Mouse (Mus musculus) NIH3T3 (cell line): ENCODE data around the gene Pirb.

Experiments used
- DNase-seq: peaks from one replicate; pipeline ENCODE4 v3.0.0-alpha.2; 2012; ENCODE audit warnings: low read depth

Gene Pirb

GRCm38 (mm10) chr7:3692382-3692986, 27.7 kb downstream of the Pirb start, which contains the start of gene Tsen34:
Gene Tsen34 (plus strand): TSS chr7:3692863.
- DNase-seq: no peak

- DNase-seq: no peak
These were observed 28.3 kb downstream of the Pirb start for GRCm38 (mm10) chr7:3691919-3692318.

GRCm38 (mm10) chr7:3685400-3686187, 34.6 kb downstream of the Pirb start:
- DNase-seq: no peak

- no peak for DNase-seq
These were observed 35.5 kb downstream of the Pirb start for GRCm38 (mm10) chr7:3684698-3685097.

- DNase-seq: no peak
These were observed 36.2 kb downstream of the Pirb start for GRCm38 (mm10) chr7:3683908-3684550.

- no peak for DNase-seq
These were observed 42.8 kb downstream of the Pirb start, which contains the start of gene Tmc4 for GRCm38 (mm10) chr7:3677342-3677741. Gene Tmc4 (minus strand): TSS chr7:3677553.

GRCm38 (mm10) chr7:3676371-3676770, 43.8 kb downstream of the Pirb start:
- DNase-seq: no peak

GRCm38 (mm10) chr7:3675228-3675548, 45.0 kb downstream of the Pirb start:
- DNase-seq: no peak

- peak; percentile 91 for DNase-seq
These were observed 45.5 kb downstream of the Pirb start for GRCm38 (mm10) chr7:3674507-3675227.

- no peak for DNase-seq
These were observed 53.2 kb downstream of the Pirb start for GRCm38 (mm10) chr7:3666921-3667391.

GRCm38 (mm10) chr7:3665215-3666114, 54.7 kb downstream of the Pirb start, which contains the start of gene Leng1:
Gene Leng1 (minus strand): TSS chr7:3665840.
- DNase-seq: peak; percentile 100

- peak; percentile 41 for DNase-seq
These were observed 55.5 kb downstream of the Pirb start for GRCm38 (mm10) chr7:3664524-3665214.
